Mouse (Mus musculus) adrenal gland, adult 18-20 months (tissue): ENCODE data around the gene Rad51d. TPM values are rescaled to one million over a fixed set of nuclear protein-coding genes. Genes with fewer than 3 reads are reported as not detected.
"Not testable (repeated sequence)": the region's sequence is repeated elsewhere in the genome, so short reads cannot be mapped to it uniquely, and the experiment has no call there.

Experiments
- DNase-seq, 2 experiments: peaks; one replicate each; pipeline ENCODE4 v3.0.0; 2021 to 2022; ENCODE audit warnings: low spot score in 2 of 2
- long read RNA-seq, 2 experiments: library from polyadenylated mRNA; stranded (forward); transcript quantifications; one replicate each; pipeline ENCODE4 v2.0.0; 2021
- total RNA-seq, 2 experiments: library from RNA; stranded (reverse); gene quantifications; 1 replicate in 1 of 2; 2 replicates in 1 of 2; pipeline ENCODE4 v1.2.3; 2021

Gene Rad51d
- 10 to 100 TPM; 10.3 to 11.8 TPM for total RNA-seq
- long read RNA-seq, experiment 1, transcript Rad51d-201 (10 exons, 3,426 nt) = major isoform, 7 of 7 reads
- long read RNA-seq, experiment 1, partial matches to known transcripts = 0 of 7 reads
- long read RNA-seq, experiment 1, other reads (novel, unspliced or antisense) = 0 of 7 reads
- long read RNA-seq, experiment 2, transcript Rad51d-201 (10 exons, 3,426 nt) = major isoform, 12 of 16 reads
- long read RNA-seq, experiment 2, partial matches to known transcripts = 1 of 16 reads
- long read RNA-seq, experiment 2, other reads (novel, unspliced or antisense) = 2 of 16 reads

GRCm38 (mm10) chr11:82890342-82890762 is at the start of gene Rad51d:
Rad51d (minus strand) TSS chr11:82890614.
- DNase-seq = peak; percentile 95 to 96

- no peak for DNase-seq
Measured at GRCm38 (mm10) chr11:82933186-82933585, 42.8 kb upstream of the Rad51d start.

- not testable (repeated sequence) for DNase-seq
Measured at GRCm38 (mm10) chr11:82931671-82932450, 41.4 kb upstream of the Rad51d start.

GRCm38 (mm10) chr11:82931161-82931560 is 40.7 kb upstream of the Rad51d start:
- DNase-seq = not testable (repeated sequence)

GRCm38 (mm10) chr11:82930391-82930955 is 40.1 kb upstream of the Rad51d start:
- not testable (repeated sequence) for DNase-seq

- DNase-seq = no peak
Measured at GRCm38 (mm10) chr11:82929633-82929950, 39.2 kb upstream of the Rad51d start.

GRCm38 (mm10) chr11:82928897-82929632 is 38.7 kb upstream of the Rad51d start:
- DNase-seq = no peak

GRCm38 (mm10) chr11:82923910-82924309 is 33.5 kb upstream of the Rad51d start:
- DNase-seq = not testable (repeated sequence)

- no peak for DNase-seq
Measured at GRCm38 (mm10) chr11:82921691-82922090, 31.3 kb upstream of the Rad51d start.

- DNase-seq = no peak
Measured at GRCm38 (mm10) chr11:82920768-82921167, 30.4 kb upstream of the Rad51d start.

- peak; percentile 80 to 81 for DNase-seq
Measured at GRCm38 (mm10) chr11:82914711-82915352, 24.4 kb upstream of the Rad51d start.

- DNase-seq = no peak
Measured at GRCm38 (mm10) chr11:82910679-82911389, 20.4 kb upstream of the Rad51d start.

GRCm38 (mm10) chr11:82910250-82910649 is 19.8 kb upstream of the Rad51d start, which contains the start of gene Unc45b:
Unc45b (plus strand) TSS chr11:82910550.
- no peak for DNase-seq

GRCm38 (mm10) chr11:82908608-82908989 is 18.2 kb upstream of the Rad51d start:
- no peak for DNase-seq

GRCm38 (mm10) chr11:82907651-82908607 is 17.5 kb upstream of the Rad51d start, which contains the start of gene Nle1:
Nle1 (minus strand) TSS chr11:82908411.
- DNase-seq = peak; percentile 96

- no peak for DNase-seq
Measured at GRCm38 (mm10) chr11:82905816-82906215, 15.4 kb upstream of the Rad51d start.

- no peak for DNase-seq
Measured at GRCm38 (mm10) chr11:82904952-82905351, 14.5 kb upstream of the Rad51d start.

- DNase-seq = no peak
Measured at GRCm38 (mm10) chr11:82901606-82902310, 11.3 kb upstream of the Rad51d start.
